Mouse (Mus musculus): ENCODE data around the gene Ager.
A peak's percentile ranks its signal among the peaks of the same experiment; 100 is the strongest.

Ager gene

GRCm38 (mm10) chr17:34630761-34631301 is 33.2 kb downstream of the Ager start:
- no peak for DNase-seq (ENCODE audit: low read depth, low spot score)

- no peak for DNase-seq (ENCODE audit: low read depth, low spot score)
Observed at GRCm38 (mm10) chr17:34631647-34632046, 34.0 kb downstream of the Ager start.

- no peak for DNase-seq (ENCODE audit: low read depth, low spot score)
Observed at GRCm38 (mm10) chr17:34632261-34632691, 34.6 kb downstream of the Ager start.

- no peak for DNase-seq (ENCODE audit: low read depth, low spot score)
Observed at GRCm38 (mm10) chr17:34635671-34636070, 38.0 kb downstream of the Ager start.

- DNase-seq (ENCODE audit: low read depth, low spot score), result no peak
Observed at GRCm38 (mm10) chr17:34637459-34637858, 39.8 kb downstream of the Ager start.

- DNase-seq (ENCODE audit: low read depth, low spot score), result no peak
Observed at GRCm38 (mm10) chr17:34639461-34640255, 42.0 kb downstream of the Ager start.

GRCm38 (mm10) chr17:34640778-34641601 is 43.3 kb downstream of the Ager start:
- DNase-seq (ENCODE audit: low read depth, low spot score), result no peak

- no peak for DNase-seq (ENCODE audit: low read depth, low spot score)
Observed at GRCm38 (mm10) chr17:34641945-34642344, 44.3 kb downstream of the Ager start.

- DNase-seq (ENCODE audit: low read depth, low spot score), result no peak
Observed at GRCm38 (mm10) chr17:34643379-34643778, 45.7 kb downstream of the Ager start.

GRCm38 (mm10) chr17:34643944-34644343 is 46.3 kb downstream of the Ager start:
- no peak for DNase-seq (ENCODE audit: low read depth, low spot score)

- DNase-seq (ENCODE audit: low read depth, low spot score), result peak; percentile 96
Observed at GRCm38 (mm10) chr17:34644608-34645007, 46.9 kb downstream of the Ager start, which contains the start of gene Fkbpl. Fkbpl (plus strand) TSS chr17:34644764.

GRCm38 (mm10) chr17:34645256-34645829 is 47.7 kb downstream of the Ager start:
- no peak for DNase-seq (ENCODE audit: low read depth, low spot score)

- no peak for DNase-seq (ENCODE audit: low read depth, low spot score)
Observed at GRCm38 (mm10) chr17:34645831-34646511, 48.3 kb downstream of the Ager start.

- peak; percentile 95 for DNase-seq (ENCODE audit: low read depth, low spot score)
Observed at GRCm38 (mm10) chr17:34646906-34647787, 49.5 kb downstream of the Ager start, which contains the start of gene Atf6b. Atf6b (plus strand) TSS chr17:34647146.

GRCm38 (mm10) chr17:34648141-34648890 is 50.7 kb downstream of the Ager start:
- no peak for DNase-seq (ENCODE audit: low read depth, low spot score)

- DNase-seq (ENCODE audit: low read depth, low spot score), result no peak
Observed at GRCm38 (mm10) chr17:34649106-34649864, 51.6 kb downstream of the Ager start.
